Mouse (Mus musculus) forebrain, postnatal 0 days (tissue): ENCODE results near the gene Dpp6. TPM values are rescaled to one million over a fixed set of nuclear protein-coding genes. Genes with fewer than 3 reads are reported as not detected.
A peak's percentile ranks its signal among the peaks of the same experiment; 100 is the strongest.

Experiments
- ATAC-seq: fragments of 200-750 bp; cut with Nextera tagmentation; 2 replicates; pipeline ENCODE4 v1.8.0; 2017; ENCODE audit warnings: mild to moderate bottlenecking, moderate library complexity
- DNase-seq: peaks from one replicate; pipeline ENCODE4 v3.0.0-alpha.2; 2015
- H3K27ac ChIP-seq: fragments of 300-500 bp; sonication (generic); 2 replicates; pipeline ENCODE4 v1.5.1; 2014; ENCODE audit warnings: low read depth, mild to moderate bottlenecking, antibody characterized with exemption, low read length, moderate library complexity, mixed read lengths
- H3K27me3 ChIP-seq: fragments of 300-500 bp; sonication (generic); 2 replicates; pipeline ENCODE4 v1.6.1; 2014; ENCODE audit warnings: mild to moderate bottlenecking, low read length, mixed read lengths; ENCODE audit not compliant: insufficient read depth
- H3K36me3 ChIP-seq: fragments of 300-500 bp; sonication (generic); 2 replicates; pipeline ENCODE4 v1.6.1; 2014; ENCODE audit warnings: mild to moderate bottlenecking, moderate library complexity; ENCODE audit not compliant: insufficient read depth
- H3K4me1 ChIP-seq: fragments of 300-500 bp; sonication (generic); 2 replicates; pipeline ENCODE4 v1.6.1; 2014; ENCODE audit warnings: antibody characterized with exemption; ENCODE audit not compliant: insufficient read depth
- H3K4me2 ChIP-seq: fragments of 300-500 bp; sonication (generic); 2 replicates; pipeline ENCODE4 v1.6.1; 2014; ENCODE audit warnings: low read depth, mild to moderate bottlenecking, moderate library complexity
- H3K4me3 ChIP-seq: fragments of 300-500 bp; sonication (generic); 2 replicates; pipeline ENCODE4 v1.5.1; 2014; ENCODE audit warnings: low read depth, low read length, mixed read lengths
- H3K9ac ChIP-seq: fragments of 300-500 bp; sonication (generic); 2 replicates; pipeline ENCODE4 v1.6.1; 2014; ENCODE audit warnings: mild to moderate bottlenecking
- H3K9me3 ChIP-seq: fragments of 300-500 bp; sonication (generic); 2 replicates; pipeline ENCODE4 v1.6.1; 2016; ENCODE audit warnings: low read length
- CTCF ChIP-seq: sonication (generic); IDR thresholded peaks from 2 replicates; pipeline ENCODE4 v1.5.1; 2016; ENCODE audit warnings: antibody characterized with exemption, control low read depth, low read depth
- whole genome bisulfite sequencing: fragments of 180-500 bp; shearing (Covaris S2); extraction: QIAGEN DNeasy Blood & Tissue Kit; methylation state at CpG from one replicate; pipeline ENCODE4 v1.1.7; 2014; 5-methylcytosine and 5-hydroxymethylcytosine counted together
- polyA plus RNA-seq: library from polyadenylated mRNA; unstranded; fragments of >200 nt; fragmentation: Nextera tagmentation; extraction: Ambion mirVana; gene quantifications from 2 replicates; pipeline ENCODE4 v1.2.1, GENCODE M21; 2015
- total RNA-seq: library from RNA; depleted of rRNA; stranded (reverse); fragments of >200 nt; gene quantifications from 2 replicates; pipeline ENCODE4 v1.2.3, GENCODE M21; 2014

Dpp6 gene
- total and polyA plus RNA-seq, 2 experiments from 2014 or later, result 58.4 to 116 TPM

DNA sequence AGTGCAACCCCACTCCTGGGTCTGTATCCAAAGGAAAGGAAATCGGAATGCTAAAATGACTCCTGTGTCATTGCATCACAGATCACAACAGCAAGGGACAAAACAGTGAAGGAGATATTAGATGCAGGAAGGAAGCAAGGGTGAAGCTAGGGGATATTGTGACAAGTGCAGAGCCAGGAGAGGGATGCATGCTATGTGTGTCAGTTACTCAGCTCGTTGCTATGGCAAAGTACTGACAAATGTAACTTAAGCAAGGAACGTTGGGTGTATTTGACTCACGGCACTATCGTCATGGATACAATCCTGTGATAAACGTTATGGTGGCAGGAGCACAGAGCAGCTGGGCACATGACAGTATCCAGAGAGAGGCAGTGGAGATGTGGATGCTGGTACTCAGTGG, 839.1 kb downstream of the Dpp6 start:
- ATAC-seq (peak; percentile 87), DNase-seq (peak; percentile 53)
- no peak for TF ChIP-seq CTCF
- Histone ChIP-seq H3K4me2 (no peak overlapping the region), H3K27me3 (no peaks in the 10 kb centered on the region), H3K4me3 (no peak overlapping the region), H3K9me3 (no peaks in the 10 kb centered on the region), H3K4me1 (no peaks in the 10 kb centered on the region), H3K27ac (no peak overlapping the region), H3K9ac (no peak overlapping the region), H3K36me3 (no peaks in the 10 kb centered on the region)
- WGBS, result 45% methylated on average over 6 of the region's 6 CpGs

DNA sequence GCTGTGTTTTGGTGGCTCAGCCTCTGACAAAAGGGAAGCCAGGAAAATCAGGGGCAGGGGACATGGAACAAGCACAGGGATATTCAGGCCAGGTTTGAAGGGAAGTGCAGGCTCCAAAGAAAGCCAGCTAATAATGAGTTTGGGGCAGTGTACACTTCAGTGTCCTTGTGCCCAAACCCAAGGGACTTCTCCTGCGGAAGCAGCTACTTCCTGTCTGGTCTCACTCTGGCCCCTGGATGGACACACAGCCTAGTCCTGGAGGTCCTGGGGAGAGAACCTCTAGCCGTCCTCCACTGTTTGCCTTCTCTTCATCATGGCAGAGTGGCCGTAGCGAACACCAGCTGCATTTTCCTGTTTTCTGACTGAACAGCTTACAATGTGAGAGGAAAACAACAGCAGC, 840.7 kb downstream of the Dpp6 start:
- no peak overlapping the region for H3K4me2 ChIP-seq
- no peaks in the 10 kb centered on the region for H3K9me3 ChIP-seq
- H3K27ac ChIP-seq, result no peak overlapping the region
- no peak overlapping the region for H3K9ac ChIP-seq
- H3K27me3 ChIP-seq, result no peaks in the 10 kb centered on the region
- whole genome bisulfite sequencing, result 80% methylated on average over 4 of the region's 4 CpGs
- no peak for TF ChIP-seq CTCF
- no peak for ATAC-seq
- H3K36me3 ChIP-seq, result no peaks in the 10 kb centered on the region
- no peaks in the 10 kb centered on the region for H3K4me1 ChIP-seq
- DNase-seq, result no peak
- no peak overlapping the region for H3K4me3 ChIP-seq

DNA sequence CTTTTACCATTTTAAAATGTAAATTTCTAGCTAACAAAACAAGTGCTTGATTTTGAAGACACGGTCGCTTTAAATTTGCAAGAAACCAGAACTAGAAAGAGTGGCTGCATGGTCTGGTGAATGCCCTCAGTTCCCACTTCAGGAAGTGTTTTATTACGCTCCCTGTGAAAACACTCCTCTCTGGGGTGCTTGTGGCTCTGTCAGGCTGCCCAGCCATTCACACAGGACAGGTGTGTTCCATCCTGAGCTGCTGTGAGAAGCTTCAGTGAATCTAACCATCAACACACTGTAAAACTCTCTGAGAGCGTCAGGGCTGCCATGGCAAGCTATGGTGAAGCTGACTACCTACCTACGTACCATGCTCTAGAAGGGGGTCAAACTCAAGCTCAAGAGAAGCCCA, 841.2 kb downstream of the Dpp6 start:
- Histone ChIP-seq H3K36me3 (no peaks in the 10 kb centered on the region), H3K4me1 (no peaks in the 10 kb centered on the region), H3K27me3 (no peaks in the 10 kb centered on the region), H3K9ac (no peak overlapping the region), H3K4me3 (no peak overlapping the region), H3K4me2 (no peak overlapping the region), H3K27ac (no peak overlapping the region), H3K9me3 (no peaks in the 10 kb centered on the region)
- DNase-seq (no peak), ATAC-seq (no peak)
- TF ChIP-seq CTCF, result no peak
- WGBS, result 76% methylated on average over 5 of the region's 5 CpGs

DNA sequence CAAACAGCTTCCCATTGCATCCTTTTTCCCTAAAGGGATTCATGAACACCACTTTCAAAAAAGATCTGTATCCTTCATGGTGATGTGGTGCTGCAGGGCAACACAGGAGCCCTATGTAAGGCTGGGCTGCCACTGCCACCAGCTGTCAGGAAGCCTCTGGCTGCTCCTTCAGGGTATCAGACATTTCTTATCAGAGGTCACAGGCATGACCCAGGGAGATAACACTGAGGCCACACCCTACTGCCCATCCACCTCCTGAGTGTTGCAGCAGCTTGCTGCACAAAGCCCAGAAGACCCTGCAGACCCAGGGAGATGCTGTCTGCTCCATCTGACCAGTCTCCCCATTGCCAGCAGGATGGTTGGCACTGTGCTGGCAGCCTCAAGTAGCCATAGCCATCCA, 841.6 kb downstream of the Dpp6 start:
- H3K27me3 ChIP-seq, result no peaks in the 10 kb centered on the region
- H3K4me3 ChIP-seq, result no peak overlapping the region
- H3K4me1 ChIP-seq, result no peaks in the 10 kb centered on the region
- H3K36me3 ChIP-seq, result 0 out of 2 replicates have a peak, but pooled peaks cover 2% of the 10 kb centered on the region
- H3K9me3 ChIP-seq, result no peaks in the 10 kb centered on the region
- no peak overlapping the region for H3K9ac ChIP-seq
- ATAC-seq (no peak), DNase-seq (no peak)
- no peak overlapping the region for H3K27ac ChIP-seq
- H3K4me2 ChIP-seq, result no peak overlapping the region
- TF ChIP-seq CTCF, result no peak

DNA sequence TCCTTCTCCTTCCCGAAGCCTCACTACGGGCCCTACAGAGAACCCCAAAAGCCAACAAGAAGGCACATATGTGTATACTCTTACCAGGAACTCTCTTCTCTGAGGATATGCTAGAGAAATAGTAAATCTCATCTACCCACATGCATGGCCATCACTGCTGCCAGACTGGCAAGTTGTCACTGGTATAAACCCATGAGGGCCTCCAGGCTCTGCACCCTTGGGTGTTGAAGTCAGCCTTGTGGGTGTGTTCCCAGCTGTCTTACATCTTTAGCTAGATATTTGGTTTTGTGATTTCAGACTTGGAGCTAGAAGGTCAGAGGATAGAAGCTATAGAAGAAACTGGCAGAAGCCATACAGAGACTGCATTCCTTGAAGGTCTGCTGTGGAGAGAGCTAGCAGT, 842.0 kb downstream of the Dpp6 start:
- Histone ChIP-seq H3K9me3 (no peaks in the 10 kb centered on the region), H3K36me3 (0 out of 2 replicates have a peak, but pooled peaks cover 3% of the 10 kb centered on the region), H3K27ac (no peak overlapping the region), H3K27me3 (no peaks in the 10 kb centered on the region), H3K4me3 (no peak overlapping the region), H3K4me1 (no peaks in the 10 kb centered on the region), H3K4me2 (no peak overlapping the region), H3K9ac (no peak overlapping the region)
- ATAC-seq (no peak), DNase-seq (no peak)
- 98% methylated on average over 2 of the region's 2 CpGs for WGBS
- no peak for TF ChIP-seq CTCF

DNA sequence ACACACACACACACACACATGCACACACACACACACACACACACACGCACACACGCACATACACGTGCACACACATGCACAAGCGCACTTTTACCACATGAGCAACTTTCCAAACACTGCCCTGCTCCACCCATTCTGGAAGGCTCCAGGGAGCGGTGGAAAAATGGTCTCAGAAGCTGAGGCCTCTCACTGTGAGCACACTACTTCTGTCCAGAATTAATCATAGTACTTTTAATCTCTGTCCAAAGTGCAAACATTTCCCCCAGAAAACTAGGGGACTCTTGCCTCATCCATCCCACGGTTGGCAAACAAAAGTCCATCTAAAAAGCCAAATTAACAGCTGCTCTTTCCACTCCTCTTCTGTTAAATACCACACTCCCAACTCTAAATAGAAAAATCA, 842.8 kb downstream of the Dpp6 start:
- DNase-seq (no peak), ATAC-seq (no peak)
- 84% methylated on average over 6 of the region's 6 CpGs for WGBS
- H3K36me3 ChIP-seq, result 0 out of 2 replicates have a peak, but pooled peaks cover 3% of the 10 kb centered on the region
- no peaks in the 10 kb centered on the region for H3K27me3 ChIP-seq
- H3K27ac ChIP-seq, result no peak overlapping the region
- H3K4me1 ChIP-seq, result no peaks in the 10 kb centered on the region
- no peaks in the 10 kb centered on the region for H3K9me3 ChIP-seq
- H3K4me2 ChIP-seq, result no peak overlapping the region
- no peak overlapping the region for H3K9ac ChIP-seq
- no peak overlapping the region for H3K4me3 ChIP-seq
- no peak for TF ChIP-seq CTCF

DNA sequence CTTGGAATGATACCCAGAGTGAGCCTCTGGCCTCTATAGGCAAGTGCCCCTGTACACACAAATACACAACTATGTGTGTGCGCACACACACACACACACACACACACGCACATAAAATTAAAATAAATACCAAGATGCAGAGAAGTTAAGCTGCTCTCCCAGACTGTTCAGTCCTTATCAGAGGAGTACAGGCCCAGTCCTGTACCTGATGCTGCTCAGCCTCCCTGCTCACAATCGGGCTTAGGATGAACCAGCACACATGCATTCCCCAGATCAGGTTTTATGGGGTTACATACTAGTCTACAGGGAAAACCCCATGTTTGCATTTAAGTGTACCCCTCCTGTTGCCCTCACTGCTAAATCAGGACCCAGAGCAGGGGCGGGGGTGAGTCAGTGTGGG, 847.1 kb downstream of the Dpp6 start:
- DNase-seq, result no peak
- WGBS, result 93% methylated on average over 4 of the region's 4 CpGs
- Histone ChIP-seq H3K4me2 (no peak overlapping the region), H3K4me1 (no peaks in the 10 kb centered on the region), H3K27me3 (no peaks in the 10 kb centered on the region), H3K9me3 (no peaks in the 10 kb centered on the region), H3K9ac (no peak overlapping the region), H3K36me3 (peaks cover 20% of the 10 kb centered on the region), H3K4me3 (no peak overlapping the region), H3K27ac (no peak overlapping the region)
- no peak for TF ChIP-seq CTCF
- no peak for ATAC-seq

DNA sequence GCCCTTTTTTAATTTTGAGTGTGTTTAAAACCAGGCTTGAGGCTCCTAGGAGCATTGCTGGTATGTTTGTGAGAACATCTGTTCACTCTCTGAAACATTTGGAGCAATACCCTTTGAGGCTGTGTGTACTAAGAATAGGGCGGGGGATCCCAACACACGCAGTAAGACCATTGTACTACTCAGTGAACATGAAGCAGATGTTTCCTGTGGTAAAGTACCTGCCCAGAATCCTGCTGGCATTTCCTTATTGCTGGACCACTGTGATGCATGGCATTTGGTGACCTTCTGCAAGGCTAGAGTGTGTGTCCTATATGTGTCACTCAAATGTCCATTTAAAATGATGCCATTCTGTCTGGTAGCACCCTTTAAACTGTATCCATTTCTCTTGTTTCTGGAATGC, 854.5 kb downstream of the Dpp6 start:
- WGBS, result 79% methylated on average over 2 of the region's 2 CpGs
- no peak for ATAC-seq
- Histone ChIP-seq H3K9ac (no peak overlapping the region), H3K4me2 (no peak overlapping the region), H3K27me3 (no peaks in the 10 kb centered on the region), H3K9me3 (no peaks in the 10 kb centered on the region), H3K4me1 (no peaks in the 10 kb centered on the region), H3K27ac (no peak overlapping the region), H3K36me3 (peaks cover 10% of the 10 kb centered on the region), H3K4me3 (no peak overlapping the region)
- no peak for TF ChIP-seq CTCF
- DNase-seq, result no peak
